Comparison of ENCODE assay signal across 8 mouse cellular contexts in the genomic region with DNA sequence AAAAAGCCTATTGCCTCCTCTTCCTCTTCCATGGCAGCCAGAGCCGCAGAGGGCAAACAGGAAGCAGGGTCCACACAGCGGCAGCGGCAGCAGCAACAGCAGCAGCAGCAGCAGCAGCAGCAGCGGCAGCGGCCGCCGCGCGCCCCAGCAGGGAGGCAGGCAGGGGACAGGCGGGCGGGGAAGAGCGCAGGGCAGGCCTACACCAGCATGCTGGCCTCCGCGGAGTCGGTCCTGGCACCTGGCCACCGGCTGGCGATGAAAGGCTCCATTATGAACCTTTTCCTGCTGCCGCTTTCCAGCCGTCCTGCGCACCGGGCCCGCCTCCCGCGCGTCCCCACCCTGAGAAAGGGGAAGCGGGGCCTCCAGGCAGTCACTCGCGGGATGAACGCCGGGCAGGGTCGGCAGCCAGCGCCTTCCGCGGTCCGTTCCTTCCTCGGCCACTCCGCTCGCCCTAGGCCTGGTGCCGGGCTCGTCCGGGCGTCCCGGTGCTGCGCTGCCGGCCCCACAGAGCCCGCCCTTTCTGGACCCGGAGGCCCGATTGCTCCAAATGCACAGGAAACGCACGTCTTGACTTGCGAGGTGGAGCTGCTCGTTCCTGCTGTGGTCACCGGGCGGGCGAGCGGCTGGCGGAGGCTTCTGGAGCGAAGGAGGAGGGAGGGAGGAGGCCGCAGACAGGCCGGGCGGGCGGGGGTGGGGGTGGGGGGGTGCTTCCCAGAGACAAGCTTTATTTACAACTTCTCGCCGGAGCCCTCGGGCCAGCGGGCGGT.
DNase-seq lines count a peak whose midpoint lies in the region; ATAC-seq and TF ChIP-seq lines count a peak whose summit lies in the region.

No protein-coding gene starts in this region.

- TF ChIP-seq EP300 in ES-Bruce4 (IDR thresholded peaks at IDR 0.05; ENCODE audit: insufficient read depth, low read depth, low read length) = no peak

- peak; percentile 80 to 83 for DNase-seq in cerebellum, adult 2 months
- peak; percentile 61 to 84 for DNase-seq in frontal cortex, adult 2 months (ENCODE audit: extremely low spot score in 1 of 2, low spot score in 1 of 2)
- DNase-seq in hindbrain, embryonic 11.5 days (ENCODE audit: low spot score) = peak; percentile 75
- DNase-seq in layer of hippocampus, postnatal 25 days (ENCODE audit: extremely low spot score in 1 of 2, low spot score in 1 of 2) = peak; percentile 73 to 75
- peak; percentile 90 for DNase-seq in lung, postnatal 14 days
- DNase-seq in ovary, postnatal 14 days (ENCODE audit: low spot score) = peak; percentile 83
- DNase-seq in thymus, postnatal 14 days = peak; percentile 82

- WGBS in cerebellum, adult 2 months = 1% methylated on average over 63 of the region's 67 CpGs
- under 1% methylated on average over 49 of the region's 67 CpGs for WGBS in hindbrain, embryonic 11.5 days

- no peaks in the 10 kb centered on the region for H3K9me3 ChIP-seq in ES-Bruce4 (replicated peaks; ENCODE audit: control insufficient read depth, insufficient read depth, low read length, poor library complexity, severe bottlenecking)
- H3K9me3 ChIP-seq in hindbrain, embryonic 11.5 days (ENCODE audit: control insufficient read depth, low read length) = no peaks in the 10 kb centered on the region

- peaks cover 8% of the 10 kb centered on the region for H3K4me1 ChIP-seq in ES-Bruce4 (ENCODE audit: control insufficient read depth, insufficient read depth, low read length)
- H3K4me1 ChIP-seq in cerebellum, adult 2 months (ENCODE audit: control insufficient read depth, insufficient read depth, low read length) = peaks cover 13% of the 10 kb centered on the region; the same call in 1 of the 2 replicates
- H3K4me1 ChIP-seq in hindbrain, embryonic 11.5 days (replicated peaks; ENCODE audit: control insufficient read depth, insufficient read depth, low read length) = peaks cover 11% of the 10 kb centered on the region

- H3K9ac ChIP-seq in ES-Bruce4 (ENCODE audit: low read depth, poor library complexity, severe bottlenecking) = peak overlapping the region; percentile 84
- H3K9ac ChIP-seq in hindbrain, embryonic 11.5 days (ENCODE audit: low read depth, low read length) = peak overlapping the region; percentile 90

- TF ChIP-seq CTCF in ES-Bruce4 (IDR thresholded peaks at IDR 0.05; ENCODE audit: low read depth, low read length) = no peak
- no peak for TF ChIP-seq CTCF in cerebellum, adult 2 months (IDR thresholded peaks at IDR 0.05; ENCODE audit: borderline replicate concordance, insufficient read depth, low read depth, low read length)

- H3K36me3 ChIP-seq in ES-Bruce4 (ENCODE audit: control insufficient read depth, insufficient read depth, low read length, poor library complexity, severe bottlenecking) = no peaks in the 10 kb centered on the region
- no peaks in the 10 kb centered on the region for H3K36me3 ChIP-seq in hindbrain, embryonic 11.5 days (ENCODE audit: control insufficient read depth, insufficient read depth, low read length)

- H3K4me3 ChIP-seq in ES-Bruce4 (ENCODE audit: low read depth, low read length) = peak overlapping the region; percentile 69
- H3K4me3 ChIP-seq in cerebellum, adult 2 months (replicated peaks; ENCODE audit: insufficient read depth, low read depth, low read length) = peak overlapping the region; percentile 79
- H3K4me3 ChIP-seq in hindbrain, embryonic 11.5 days (ENCODE audit: low read depth, low read length) = peak overlapping the region; percentile 62

- no peak overlapping the region for H3K27ac ChIP-seq in ES-Bruce4 (ENCODE audit: insufficient read depth, low read length)
- H3K27ac ChIP-seq in cerebellum, adult 2 months (ENCODE audit: insufficient read depth, low read length) = peak overlapping the region; percentile 24
- H3K27ac ChIP-seq in hindbrain, embryonic 11.5 days (ENCODE audit: low read depth, low read length) = peak overlapping the region; percentile 93

- H3K27me3 ChIP-seq in ES-Bruce4 (ENCODE audit: control insufficient read depth, insufficient read depth, low read length, poor library complexity, severe bottlenecking) = no peaks in the 10 kb centered on the region
- no peaks in the 10 kb centered on the region for H3K27me3 ChIP-seq in cerebellum, adult 2 months (ENCODE audit: control insufficient read depth, insufficient read depth, low read length)
- H3K27me3 ChIP-seq in hindbrain, embryonic 11.5 days (ENCODE audit: control insufficient read depth, insufficient read depth, low read length) = no peaks in the 10 kb centered on the region

- peak overlapping the region; percentile 91 for H3K4me2 ChIP-seq in hindbrain, embryonic 11.5 days (replicated peaks; ENCODE audit: low read depth, low read length)

- TF ChIP-seq POLR2A in ES-Bruce4 (IDR thresholded peaks at IDR 0.05; ENCODE audit: insufficient read depth, low read length) = no peak
- TF ChIP-seq POLR2A in cerebellum, adult 2 months (IDR thresholded peaks at IDR 0.05; ENCODE audit: borderline replicate concordance, insufficient read depth, low read length) = no peak

- ATAC-seq in hindbrain, embryonic 11.5 days (ENCODE audit: low FRiP score) = peak; percentile 68
